Mouse (Mus musculus) adrenal gland, postnatal 36 days (tissue): Measurements from ENCODE around the gene Pigu. TPM values are rescaled to one million over a fixed set of nuclear protein-coding genes. Genes with fewer than 3 reads are reported as not detected.
A peak's percentile ranks its signal among the peaks of the same experiment; 100 is the strongest.

Experiments used
- DNase-seq, 2 experiments: peaks; one replicate each; pipeline ENCODE4 v3.0.0; 2021; ENCODE audit warnings: mixed read lengths in 1 of 2
- total RNA-seq, 2 experiments: library from RNA; stranded (reverse); gene quantifications; 2 replicates each; pipeline ENCODE4 v1.2.3; 2021

The Pigu gene
- total RNA-seq, 2 experiments from 2014 or later, result 34.4 to 40.9 TPM

GRCm38 (mm10) chr2:155367635-155368284 lies 10.5 kb upstream of the Pigu start:
- no peak for DNase-seq

DNA sequence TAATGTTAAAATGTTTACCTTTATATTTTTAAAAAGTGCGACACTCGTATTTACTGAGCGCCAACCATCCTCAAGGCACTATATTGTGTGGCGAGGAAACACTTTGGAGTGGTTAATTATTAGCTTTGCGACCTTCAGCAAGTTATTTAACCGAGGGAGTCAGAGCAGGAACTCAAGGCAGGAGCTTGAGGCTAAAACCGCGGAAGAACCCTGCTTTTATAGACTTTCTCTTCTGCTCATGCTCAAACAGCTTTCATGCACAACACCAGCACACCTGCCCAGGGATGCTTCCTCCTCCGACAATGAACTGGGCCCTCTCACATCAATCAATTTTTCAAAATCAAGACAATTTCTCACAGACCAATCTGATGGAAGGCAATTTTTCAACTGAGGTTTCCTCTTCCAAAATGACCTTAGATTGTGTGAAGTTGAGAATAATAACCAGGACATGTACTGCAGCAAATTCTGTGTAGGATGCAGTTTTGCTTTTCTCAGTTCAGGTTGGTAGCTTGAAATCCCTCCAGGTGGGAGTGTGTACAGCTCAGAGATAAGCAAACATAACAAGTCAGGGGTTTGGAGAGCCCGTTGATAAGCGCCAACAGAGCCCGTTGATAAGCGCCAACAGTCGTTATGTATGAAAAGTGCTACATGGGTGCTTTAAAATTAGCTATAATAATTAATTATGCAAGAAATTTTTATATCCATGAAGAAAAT lies 613 bp upstream of the Pigu start:
- no peak for DNase-seq

GRCm38 (mm10) chr2:155354402-155354801 lies 2.8 kb downstream of the Pigu start:
- no peak for DNase-seq

DNA sequence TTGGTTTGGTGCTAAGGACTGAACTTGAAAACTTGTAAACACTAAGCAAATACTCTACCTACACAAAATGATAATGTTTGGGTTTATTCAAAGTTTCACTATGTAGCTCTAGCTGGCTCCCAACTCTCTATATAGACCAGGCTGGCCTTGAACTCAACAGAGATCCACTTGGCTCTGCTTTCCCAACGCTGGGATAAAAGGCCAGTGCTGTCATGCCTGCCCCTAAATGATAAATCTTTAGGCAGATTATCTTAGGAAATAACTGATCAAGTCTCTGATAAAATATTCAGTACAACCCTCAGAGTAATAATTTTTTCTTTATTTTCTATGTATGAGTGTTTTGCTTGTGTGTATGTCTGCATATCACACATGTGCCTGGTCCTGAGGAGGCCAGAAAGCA lies 10.6 kb downstream of the Pigu start:
- peak; percentile 41 to 65 for DNase-seq

- DNase-seq, result no peak
These were observed 17.1 kb downstream of the Pigu start for GRCm38 (mm10) chr2:155340166-155340565.

DNA sequence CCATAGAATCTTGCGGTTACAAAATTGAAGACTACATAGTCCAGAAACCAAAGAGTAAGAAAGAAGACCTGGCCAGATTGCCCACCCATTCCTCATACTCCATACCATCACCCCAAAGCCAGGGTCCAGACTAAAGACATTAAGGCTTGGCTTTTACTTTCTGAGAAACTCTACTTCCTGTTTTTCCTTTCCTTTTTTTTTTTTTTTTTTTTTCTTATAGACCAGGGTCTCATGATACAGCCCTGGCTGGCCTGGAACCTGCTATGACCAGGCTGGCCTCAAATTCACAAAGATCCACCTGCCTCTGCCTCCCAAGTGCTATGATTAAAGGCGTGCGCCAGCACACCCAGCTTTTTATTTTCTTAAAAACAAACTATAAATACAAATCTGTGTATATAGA lies 21.0 kb downstream of the Pigu start:
- no peak for DNase-seq

DNA sequence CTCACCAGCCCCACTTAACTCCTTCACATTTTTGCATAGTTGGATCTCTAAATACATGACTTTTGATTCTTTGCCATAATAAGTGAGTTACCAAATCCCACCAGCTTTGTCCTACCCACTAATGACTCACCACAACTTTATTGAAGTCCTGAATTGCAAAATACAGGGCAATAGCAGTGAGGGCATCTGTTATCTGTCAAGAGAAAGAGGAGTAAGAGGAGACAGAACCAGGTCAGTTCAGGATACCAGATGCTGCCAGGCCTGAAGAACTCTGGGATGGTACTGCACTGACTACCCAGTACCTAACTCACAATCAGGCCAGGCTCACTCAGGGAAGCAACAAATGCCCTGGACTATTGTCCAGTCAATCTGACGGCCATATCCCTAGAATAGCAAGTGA lies 22.0 kb downstream of the Pigu start:
- peak; percentile 14 to 42 for DNase-seq

- DNase-seq, result peak in 1 of 2 experiments; percentile 42
These were observed 23.8 kb downstream of the Pigu start for GRCm38 (mm10) chr2:155333421-155333820.

GRCm38 (mm10) chr2:155331351-155331750 lies 25.9 kb downstream of the Pigu start:
- no peak for DNase-seq

DNA sequence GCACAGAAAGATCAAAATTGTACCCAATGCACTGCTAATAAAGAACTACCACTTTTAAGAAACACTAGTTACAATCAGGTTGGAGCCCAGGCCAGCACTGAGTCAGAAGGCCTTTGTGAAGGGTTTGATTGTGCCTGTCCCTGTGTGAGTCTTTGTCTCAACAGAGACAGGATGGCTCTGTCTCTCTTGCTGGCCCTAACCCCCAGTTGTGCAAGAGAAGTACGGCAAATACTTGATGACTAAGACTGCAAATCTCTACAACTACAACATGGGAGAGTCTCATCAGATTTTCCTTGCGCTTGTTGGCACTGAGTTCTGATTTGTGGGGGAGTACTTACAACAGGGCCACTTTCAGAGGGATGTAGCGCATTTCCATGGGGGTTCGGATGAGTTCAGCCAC lies 26.4 kb downstream of the Pigu start:
- DNase-seq, result peak in 1 of 2 experiments; percentile 30

GRCm38 (mm10) chr2:155329707-155330106 lies 27.5 kb downstream of the Pigu start:
- DNase-seq, result no peak

DNA sequence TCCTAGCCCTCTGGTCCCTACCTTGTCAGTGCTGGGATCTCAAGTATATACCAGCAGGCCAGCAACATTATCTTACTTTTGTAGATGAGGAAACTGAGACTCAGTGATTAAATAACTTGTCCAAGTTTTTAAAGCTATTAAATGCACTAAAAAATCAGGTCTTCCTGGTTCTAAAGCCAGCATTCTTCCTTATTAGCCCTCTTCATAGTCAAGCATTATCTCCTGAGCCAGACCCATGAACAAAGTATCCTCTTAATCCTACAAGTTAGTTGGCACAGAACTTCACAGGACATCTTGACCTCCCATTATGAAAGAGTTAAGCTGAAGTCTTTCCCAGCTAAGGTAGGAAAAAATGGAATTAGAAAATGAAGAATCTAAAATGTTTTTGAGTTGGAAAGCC lies 28.3 kb downstream of the Pigu start:
- DNase-seq, result no peak

DNA sequence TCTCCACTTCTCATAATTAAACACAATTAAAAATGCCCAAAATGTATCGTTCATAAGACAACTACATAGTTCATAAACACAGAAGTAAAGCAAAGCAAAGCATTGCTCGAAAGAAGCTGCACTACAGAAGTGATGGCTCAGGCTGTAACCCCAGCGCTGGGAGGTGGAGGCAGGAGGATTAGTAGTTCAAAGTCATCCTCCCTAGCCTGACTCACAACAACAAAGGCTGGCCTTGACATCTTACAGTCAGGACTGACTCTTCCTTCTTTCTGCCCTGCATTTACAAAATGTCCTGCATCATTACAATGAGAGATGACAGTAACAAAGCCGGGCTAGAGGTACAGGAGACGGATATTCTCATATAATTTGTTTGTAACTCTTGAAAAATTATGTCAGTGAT lies 29.3 kb downstream of the Pigu start:
- peak; percentile 46 to 56 for DNase-seq

- DNase-seq, result no peak
These were observed 31.2 kb downstream of the Pigu start for GRCm38 (mm10) chr2:155326001-155326400.

DNA sequence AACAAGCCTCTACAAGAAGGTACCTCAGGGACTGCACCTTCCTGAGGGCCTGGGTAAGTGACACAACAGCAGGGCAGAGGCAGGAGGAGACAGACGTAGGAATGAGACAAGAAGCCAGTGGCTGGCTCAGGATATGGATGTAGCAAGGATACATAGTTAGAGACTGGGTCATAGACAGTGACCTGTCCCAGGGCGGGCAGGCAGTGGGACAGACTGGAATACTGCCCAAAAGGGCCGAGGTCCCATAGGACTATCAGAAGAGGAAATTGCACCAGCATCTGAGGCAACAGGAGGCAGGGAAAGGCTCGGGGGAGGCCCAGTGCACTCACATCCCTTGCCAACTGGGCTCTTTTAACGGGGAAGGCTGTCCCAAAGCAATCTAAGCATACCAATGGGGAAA lies 36.6 kb downstream of the Pigu start:
- peak; percentile 55 to 65 for DNase-seq

DNA sequence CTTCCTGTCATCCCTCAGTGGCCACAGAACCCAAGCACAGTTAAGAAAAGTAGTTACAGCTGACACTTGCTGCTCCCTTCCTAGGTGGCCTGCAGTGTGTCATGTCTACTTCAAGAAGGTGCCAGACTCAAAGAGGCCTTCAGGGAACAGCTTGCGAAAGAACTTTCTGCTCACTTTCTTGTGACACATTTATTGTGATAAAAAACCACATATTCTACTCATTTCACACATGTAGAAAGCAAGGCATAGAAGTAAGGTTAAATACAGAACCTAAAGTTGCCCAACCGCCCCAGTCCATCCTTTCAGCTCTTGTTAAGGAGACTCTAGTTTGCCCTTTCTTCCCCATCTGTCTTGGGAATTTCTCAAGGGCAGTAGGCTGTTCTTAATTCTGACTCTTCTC lies 38.6 kb downstream of the Pigu start:
- DNase-seq, result no peak

DNA sequence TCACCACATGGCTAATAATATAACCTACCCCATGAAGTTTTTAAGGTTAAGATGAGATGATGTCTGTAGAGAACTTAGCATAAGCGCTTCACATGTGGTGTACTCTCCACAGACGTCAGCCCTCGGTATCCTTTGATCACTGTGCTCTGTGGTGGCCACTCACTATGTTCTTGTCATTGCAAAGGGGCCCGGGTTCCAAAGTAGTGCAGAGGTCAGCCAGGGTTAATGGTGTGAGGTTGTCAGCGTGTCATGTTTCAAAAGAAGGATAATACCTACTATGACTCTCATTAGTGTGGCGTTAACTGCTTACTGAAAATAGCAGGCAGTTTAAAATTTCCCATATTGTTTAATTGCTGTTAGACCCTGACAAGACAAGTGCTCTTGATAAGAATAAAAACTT lies 43.6 kb downstream of the Pigu start:
- no peak for DNase-seq

DNA sequence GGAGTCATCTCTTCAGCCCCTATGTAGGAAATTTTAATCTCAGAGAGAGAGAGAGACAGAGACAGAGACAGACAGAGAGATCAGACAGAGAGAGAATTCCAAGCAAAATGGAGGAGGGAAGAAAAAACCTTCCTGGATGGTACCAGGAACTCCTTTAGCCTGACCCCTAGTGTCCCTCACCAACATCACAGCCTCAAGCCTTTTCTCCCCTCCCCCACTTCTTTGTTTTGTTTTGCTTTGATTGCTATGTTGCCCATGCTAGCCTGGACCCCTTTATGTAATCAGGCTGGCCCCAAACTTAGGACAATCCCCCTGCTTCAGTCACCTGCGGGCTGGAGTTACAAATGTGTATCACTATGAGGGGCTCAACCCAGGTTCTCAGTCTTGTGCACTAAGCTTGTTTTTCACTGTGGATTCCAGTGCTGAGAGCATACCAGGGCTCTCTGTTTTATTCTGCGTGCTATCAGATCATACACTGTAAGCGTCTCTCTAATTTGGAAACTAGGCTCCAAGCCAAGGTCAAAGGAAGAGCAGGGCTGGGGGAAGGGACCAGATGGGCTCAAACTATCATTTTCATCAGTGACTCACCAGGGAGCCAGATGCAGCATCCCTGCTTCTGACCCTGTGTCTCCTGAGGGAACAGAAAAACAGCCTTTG lies 48.2 kb downstream of the Pigu start:
- DNase-seq, result peak; percentile 78 to 84

- peak in 1 of 2 experiments; percentile 23 for DNase-seq
These were observed 57.7 kb downstream of the Pigu start for GRCm38 (mm10) chr2:155299563-155299962.

DNA sequence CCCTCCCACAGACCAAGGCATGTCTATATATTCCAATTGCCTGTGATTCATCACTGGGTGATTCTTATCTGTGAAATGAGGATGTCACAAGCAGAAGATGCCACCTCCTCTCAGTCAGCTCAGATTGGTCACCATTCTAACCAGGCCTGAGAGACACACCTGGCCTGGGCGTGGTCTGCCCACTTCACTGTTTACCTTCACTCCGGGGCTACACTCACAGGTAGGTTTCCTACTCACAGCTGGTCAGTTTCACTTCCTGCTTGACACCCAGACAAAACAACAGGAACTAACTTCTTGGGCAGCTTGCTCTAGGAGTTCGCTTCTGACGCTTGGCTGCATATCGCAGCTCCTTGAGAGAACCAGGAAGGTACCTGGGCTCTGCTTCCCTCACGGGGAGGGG lies 61.8 kb downstream of the Pigu start:
- no peak for DNase-seq

DNA sequence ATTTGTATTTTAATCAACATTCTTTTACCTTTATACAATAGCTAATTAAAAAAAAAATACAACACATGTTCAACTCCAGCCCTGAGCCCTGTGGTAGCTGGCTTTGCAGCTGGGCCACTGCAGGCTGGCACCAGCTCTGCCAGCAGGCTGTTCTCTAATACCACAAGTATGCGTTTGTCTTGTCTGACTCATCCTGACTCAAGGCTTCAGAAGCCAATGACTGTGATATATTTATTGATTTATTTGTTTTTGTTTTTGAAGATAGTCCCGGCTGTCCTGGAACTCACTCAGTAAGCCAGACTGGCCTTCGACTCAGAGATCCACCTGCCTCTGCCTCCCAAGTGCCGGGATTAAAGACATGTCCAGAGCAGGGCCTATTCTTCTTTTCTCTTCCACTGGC lies 63.3 kb downstream of the Pigu start:
- peak; percentile 67 to 74 for DNase-seq

DNA sequence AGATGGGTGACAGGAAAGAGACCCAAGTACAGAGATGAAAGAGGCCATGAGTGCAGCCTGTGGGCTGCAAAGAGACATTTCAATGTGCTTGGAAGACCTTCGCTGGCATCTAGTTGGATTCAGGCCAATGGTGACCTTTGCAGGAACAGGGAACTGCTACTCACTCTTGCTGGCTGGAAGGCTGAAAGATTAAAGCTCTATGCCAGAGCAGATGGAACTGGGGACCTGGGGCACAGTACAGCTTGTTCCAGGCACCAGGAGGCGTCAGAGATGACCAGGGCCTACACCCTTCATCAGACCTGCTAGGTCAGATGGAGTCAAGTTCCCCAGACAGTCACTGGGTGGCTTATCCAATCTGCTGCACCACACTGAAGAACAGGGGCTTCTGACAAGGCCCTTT lies 63.8 kb downstream of the Pigu start:
- DNase-seq, result peak; percentile 85

GRCm38 (mm10) chr2:155290066-155290465 lies 67.2 kb downstream of the Pigu start:
- DNase-seq, result peak in 1 of 2 experiments; percentile 53
